Mouse (Mus musculus) cerebellum, adult 2 months (tissue): ENCODE measurements around the gene Arhgap4.

Experiments
- CTCF ChIP-seq: fragments of 200-500 bp; IDR thresholded peaks from 2 replicates; pipeline ENCODE4 v1.5.1; 2011; ENCODE audit warnings: low read depth, mild to moderate bottlenecking, control low read depth, low read length, moderate library complexity, borderline replicate concordance; ENCODE audit not compliant: insufficient read depth
- POLR2A ChIP-seq: fragments of 200-500 bp; IDR thresholded peaks from 2 replicates; pipeline ENCODE4 v1.6.1; 2011; ENCODE audit warnings: low read length, control low read depth, borderline replicate concordance; ENCODE audit not compliant: insufficient read depth

DNA sequence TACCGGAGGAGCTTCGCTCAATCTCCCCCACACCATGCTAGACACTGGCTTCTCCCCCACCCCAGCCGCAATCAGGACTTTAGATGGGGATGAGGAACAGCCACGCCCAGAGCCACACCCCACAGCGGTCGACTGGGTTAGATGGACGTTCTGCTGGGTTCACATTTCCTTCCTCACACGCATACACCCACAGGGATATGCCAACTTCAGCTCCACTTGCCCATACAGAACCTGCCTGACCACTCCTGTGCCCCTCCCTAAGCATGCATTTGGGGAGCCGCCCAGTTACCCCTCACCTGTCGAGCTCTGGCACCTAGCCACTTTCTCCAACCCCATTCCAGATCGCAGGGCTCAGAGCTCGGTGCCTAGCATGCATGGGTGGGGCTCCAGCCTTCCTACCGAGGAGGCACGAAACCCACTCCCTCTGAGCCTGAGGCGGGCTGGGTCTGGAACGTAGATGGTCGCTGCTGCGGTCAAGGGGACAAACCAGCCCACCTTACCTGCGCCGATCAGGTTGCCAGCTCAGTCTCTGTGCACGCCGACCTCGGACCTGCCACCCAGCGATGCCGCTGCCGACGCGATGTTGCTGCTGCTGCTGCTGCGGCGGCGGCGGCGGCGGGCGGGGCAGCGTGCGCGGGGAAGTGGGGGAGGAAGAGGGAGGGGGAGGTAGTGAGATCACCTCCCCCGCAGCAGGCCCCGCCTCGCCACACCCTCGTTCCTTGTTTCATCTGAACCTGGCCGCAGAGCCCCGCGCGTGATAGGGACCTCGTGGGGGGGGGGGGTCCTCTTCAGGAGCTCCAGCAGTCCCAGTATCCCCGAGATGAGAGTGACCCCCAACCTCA is 41.3 kb downstream of the Arhgap4 start:
- no peak for TF ChIP-seq CTCF
- peak; percentile 56 for TF ChIP-seq POLR2A
